Mouse (Mus musculus) embryonic fibroblast, embryonic 13.5 days (primary cell): ENCODE measurements around the gene Zfp287.

Experiments
- CTCF ChIP-seq: IDR thresholded peaks from 2 replicates; pipeline ENCODE4 v1.5.1; 2011; ENCODE audit warnings: mild to moderate bottlenecking, control low read depth, low read length, moderate library complexity, borderline replicate concordance; ENCODE audit not compliant: insufficient read depth
- POLR2A ChIP-seq: IDR thresholded peaks from 2 replicates; pipeline ENCODE4 v1.6.1; 2011; ENCODE audit warnings: low read depth, mild to moderate bottlenecking, control low read depth, low read length, moderate library complexity

- TF ChIP-seq CTCF = no peak
- no peak for TF ChIP-seq POLR2A
Observed at GRCm38 (mm10) chr11:62706141-62706540, 25.6 kb downstream of the Zfp287 start.
